Mouse (Mus musculus) kidney, postnatal 0 days (tissue): ENCODE results near the gene Ubald1. TPM values are rescaled to one million over a fixed set of nuclear protein-coding genes. Genes with fewer than 3 reads are reported as not detected.
A peak's percentile ranks its signal among the peaks of the same experiment; 100 is the strongest.

Experiments
- ATAC-seq: fragments of 200-750 bp; cut with Nextera tagmentation; replicated peaks from 2 replicates; pipeline ENCODE4 v1.8.0; 2017; ENCODE audit warnings: low read depth, moderate number of reproducible peaks, moderate TSS enrichment, moderate library complexity; ENCODE audit not compliant: low FRiP score
- DNase-seq: peaks from one replicate; pipeline ENCODE4 v3.0.0-alpha.2; 2016; ENCODE audit warnings: low spot score
- H3K27ac ChIP-seq: fragments of 300-500 bp; sonication (generic); 2 replicates; pipeline ENCODE4 v1.5.1; 2014; ENCODE audit warnings: mild to moderate bottlenecking
- H3K27me3 ChIP-seq: fragments of 300-500 bp; sonication (generic); 2 replicates; pipeline ENCODE4 v1.6.1; 2014; ENCODE audit warnings: low read length, mixed read lengths; ENCODE audit not compliant: insufficient read depth
- H3K36me3 ChIP-seq: fragments of 300-500 bp; sonication (generic); 2 replicates; pipeline ENCODE4 v1.6.1; 2014; ENCODE audit warnings: low read length, mixed read lengths; ENCODE audit not compliant: insufficient read depth
- H3K4me1 ChIP-seq: fragments of 300-500 bp; sonication (generic); replicated peaks from 2 replicates; pipeline ENCODE4 v1.6.1; 2014; ENCODE audit warnings: antibody characterized with exemption, low read length, mixed read lengths; ENCODE audit not compliant: insufficient read depth
- H3K4me2 ChIP-seq: fragments of 300-500 bp; sonication (generic); 2 replicates; pipeline ENCODE4 v1.6.1; 2014; ENCODE audit warnings: mild to moderate bottlenecking, low read length, moderate library complexity, mixed read lengths
- H3K4me3 ChIP-seq: fragments of 300-500 bp; sonication (generic); replicated peaks from 2 replicates; pipeline ENCODE4 v1.5.1; 2014; ENCODE audit warnings: low read depth, low read length
- H3K9ac ChIP-seq: fragments of 300-500 bp; sonication (generic); 2 replicates; pipeline ENCODE4 v1.6.1; 2014; ENCODE audit warnings: low read depth, low read length
- H3K9me3 ChIP-seq: fragments of 300-500 bp; sonication (generic); replicated peaks from 2 replicates; pipeline ENCODE4 v1.6.1; 2016; ENCODE audit warnings: low read length, inconsistent platforms, mixed read lengths
- CTCF ChIP-seq: IDR thresholded peaks from 2 replicates; pipeline ENCODE4 v1.5.1; 2016; ENCODE audit warnings: antibody characterized with exemption, low read depth, mild to moderate bottlenecking, moderate library complexity
- WGBS: fragments of 180-500 bp; shearing (Covaris S2); extraction: QIAGEN DNeasy Blood & Tissue Kit; methylation state at CpG from one replicate; pipeline ENCODE4 v1.1.7; 2014; 5-methylcytosine and 5-hydroxymethylcytosine counted together
- polyA plus RNA-seq: library from polyadenylated mRNA; unstranded; fragments of >200 nt; fragmentation: Nextera tagmentation; extraction: Ambion mirVana; gene quantifications from 2 replicates; pipeline ENCODE4 v1.2.1, GENCODE M21; 2015

Ubald1 gene
- 39.4 and 41.5 TPM in 2 replicates for polyA plus RNA-seq

DNA sequence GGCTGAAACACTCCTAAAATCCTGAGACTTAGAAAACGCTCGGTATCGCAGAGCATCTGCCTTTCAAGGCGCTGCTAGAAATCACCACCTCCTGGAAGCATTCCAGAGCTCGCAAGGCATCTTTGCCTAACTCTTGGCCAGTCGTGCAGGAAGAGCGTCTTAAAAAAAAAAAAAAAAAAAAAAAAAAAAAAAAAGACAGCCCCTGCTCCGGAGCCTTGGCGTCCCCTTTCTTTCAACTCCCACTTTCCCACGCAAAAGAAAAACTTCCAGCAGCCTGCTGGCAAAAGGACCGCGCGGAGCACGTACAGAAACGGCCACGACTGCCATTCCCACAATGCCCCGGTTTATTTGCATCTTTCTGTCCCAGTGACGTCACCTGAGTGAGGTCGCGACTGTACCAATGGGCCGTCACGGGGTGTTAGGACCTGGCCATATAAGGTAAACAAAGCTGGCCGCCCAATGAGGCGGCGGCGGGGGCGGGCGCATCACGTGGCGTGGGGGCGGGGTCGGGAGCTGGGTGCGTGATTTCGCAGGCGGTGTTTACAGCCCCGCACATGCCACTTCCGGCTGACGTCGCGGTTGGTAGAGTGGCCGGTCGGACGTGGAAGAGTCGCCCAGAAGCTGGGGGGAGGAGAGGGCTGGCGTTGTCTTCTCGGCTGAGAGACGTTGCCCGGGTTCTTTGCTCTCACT, at the start of gene Ubald1:
Ubald1 (minus strand) TSS at position 180 of the 690 bp plus-strand sequence.
- no peak; the same call in 1 of the 2 replicates for TF ChIP-seq CTCF
- ATAC-seq = peak; percentile 89
- peaks cover 9% of the 10 kb centered on the region; the same call in 1 of the 2 replicates for H3K36me3 ChIP-seq
- 1% methylated on average over 48 of the region's 48 CpGs for WGBS
- peak within 1 kb of the TSS; percentile 89 for H3K4me3 ChIP-seq
- no peaks in the 10 kb centered on the region for H3K9me3 ChIP-seq
- peak; percentile 100 for DNase-seq
- peak within 1 kb of the TSS; percentile 100 for H3K27ac ChIP-seq
- peaks cover 23% of the 10 kb centered on the region for H3K4me1 ChIP-seq
- no peaks in the 10 kb centered on the region for H3K27me3 ChIP-seq
- H3K4me2 ChIP-seq = peak within 1 kb of the TSS; percentile 89
- peak within 1 kb of the TSS; percentile 94 for H3K9ac ChIP-seq

- DNase-seq (no peak), ATAC-seq (no peak)
- no peak overlapping the region for H3K4me2 ChIP-seq
- H3K36me3 ChIP-seq = peaks cover 77% of the 10 kb centered on the region
- WGBS = 71% methylated on average over 2 of the region's 2 CpGs
- no peak overlapping the region for H3K27ac ChIP-seq
- TF ChIP-seq CTCF = no peak
- H3K9ac ChIP-seq = no peak overlapping the region
- H3K9me3 ChIP-seq = no peaks in the 10 kb centered on the region
- no peak overlapping the region for H3K4me3 ChIP-seq
- no peaks in the 10 kb centered on the region for H3K27me3 ChIP-seq
- H3K4me1 ChIP-seq = no peaks in the 10 kb centered on the region
Measured at GRCm38 (mm10) chr16:4928474-4928873, 48.4 kb upstream of the Ubald1 start.

DNA sequence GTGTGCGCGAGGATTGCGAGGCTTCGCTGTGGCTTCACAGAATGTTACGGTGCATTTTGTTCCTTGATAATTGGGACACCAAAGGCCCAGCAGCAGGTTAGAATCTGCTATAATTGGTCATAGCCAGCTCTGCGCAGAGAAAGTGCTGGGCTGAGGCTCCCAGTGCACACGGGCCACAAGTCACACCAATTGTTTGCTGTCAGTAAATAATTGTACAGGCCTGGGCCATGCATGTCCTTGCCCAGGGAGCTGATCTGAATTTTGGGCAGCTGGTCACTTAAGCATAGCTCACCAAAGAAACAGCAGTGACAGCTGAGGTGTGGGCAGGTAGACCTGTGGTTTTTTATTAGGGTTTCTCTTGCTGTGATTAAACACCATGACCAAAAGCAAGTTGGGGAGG, 47.9 kb upstream of the Ubald1 start:
- ATAC-seq = no peak
- no peaks in the 10 kb centered on the region for H3K9me3 ChIP-seq
- no peaks in the 10 kb centered on the region for H3K27me3 ChIP-seq
- DNase-seq = no peak
- no peak for TF ChIP-seq CTCF
- H3K4me3 ChIP-seq = no peak overlapping the region
- 93% methylated on average over 7 of the region's 7 CpGs for WGBS
- no peaks in the 10 kb centered on the region for H3K4me1 ChIP-seq
- H3K36me3 ChIP-seq = peaks cover 78% of the 10 kb centered on the region
- no peak overlapping the region for H3K9ac ChIP-seq
- H3K27ac ChIP-seq = no peak overlapping the region
- H3K4me2 ChIP-seq = no peak overlapping the region

DNA sequence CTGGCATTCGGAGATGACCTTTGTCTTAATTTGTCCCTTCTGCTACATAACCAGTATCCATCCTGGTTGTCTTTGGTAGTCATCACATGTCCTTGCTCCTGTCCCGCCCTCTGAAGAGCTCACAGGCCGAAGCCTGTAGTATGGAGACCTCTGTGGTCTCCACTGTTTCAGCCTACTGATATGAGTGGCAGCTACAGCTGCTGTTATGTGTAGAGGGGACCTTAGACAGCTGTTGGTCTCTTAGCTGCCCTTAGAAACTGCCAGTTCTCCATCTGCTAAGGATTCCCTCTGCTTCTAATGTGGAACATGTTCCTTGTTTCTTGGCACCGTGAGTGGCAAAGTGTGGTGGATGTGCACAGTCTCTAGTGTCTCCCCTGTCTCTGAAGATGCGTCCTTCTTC, 43.9 kb upstream of the Ubald1 start:
- no peak for TF ChIP-seq CTCF
- ATAC-seq (no peak), DNase-seq (no peak)
- Histone ChIP-seq H3K9me3 (no peaks in the 10 kb centered on the region), H3K27me3 (no peaks in the 10 kb centered on the region), H3K27ac (no peak overlapping the region), H3K4me3 (no peak overlapping the region), H3K4me2 (no peak overlapping the region), H3K9ac (no peak overlapping the region), H3K4me1 (no peaks in the 10 kb centered on the region), H3K36me3 (peaks cover 65% of the 10 kb centered on the region)
- WGBS = 91% methylated on average over 5 of the region's 5 CpGs

GRCm38 (mm10) chr16:4922481-4922880, 42.4 kb upstream of the Ubald1 start:
- 93% methylated on average over 6 of the region's 6 CpGs for WGBS
- Histone ChIP-seq H3K9ac (no peak overlapping the region), H3K4me3 (no peak overlapping the region), H3K36me3 (peaks cover 61% of the 10 kb centered on the region), H3K27ac (no peak overlapping the region), H3K4me1 (no peaks in the 10 kb centered on the region), H3K9me3 (no peaks in the 10 kb centered on the region), H3K4me2 (no peak overlapping the region), H3K27me3 (no peaks in the 10 kb centered on the region)
- ATAC-seq (no peak), DNase-seq (no peak)
- no peak for TF ChIP-seq CTCF

DNA sequence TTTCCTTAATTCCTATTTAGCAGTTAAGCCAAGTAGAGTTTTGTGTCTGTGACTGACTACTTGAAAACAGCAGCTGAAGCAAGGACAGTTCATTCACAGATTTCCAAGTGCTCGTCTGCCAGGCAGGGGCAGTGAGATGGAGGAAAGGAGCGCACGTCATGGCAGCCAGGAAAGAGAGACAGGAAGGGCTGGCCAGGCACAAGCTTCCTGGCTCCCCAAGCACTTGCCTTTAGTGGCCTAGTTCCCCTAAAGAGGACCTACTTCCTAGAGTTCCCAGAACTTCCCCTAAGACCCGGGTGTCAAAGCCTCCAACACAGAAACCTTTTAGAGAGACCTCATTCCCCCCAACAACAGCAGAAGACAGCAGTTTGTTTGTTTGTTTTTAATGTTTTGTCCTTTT, 40.4 kb upstream of the Ubald1 start:
- Histone ChIP-seq H3K36me3 (peaks cover 56% of the 10 kb centered on the region), H3K9ac (no peak overlapping the region), H3K9me3 (no peaks in the 10 kb centered on the region), H3K27ac (peak overlapping the region; percentile 48; the same call in 1 of the 2 replicates), H3K27me3 (no peaks in the 10 kb centered on the region), H3K4me3 (no peak overlapping the region), H3K4me1 (no peaks in the 10 kb centered on the region), H3K4me2 (no peak overlapping the region)
- TF ChIP-seq CTCF = no peak
- no peak for ATAC-seq
- WGBS = 74% methylated on average over 4 of the region's 4 CpGs
- no peak for DNase-seq
